Mouse (Mus musculus): ENCODE measurements around the gene Gm5134. TPM values are rescaled to one million over a fixed set of nuclear protein-coding genes. Genes with fewer than 3 reads are reported as not detected.

The Gm5134 gene
- polyA plus RNA-seq, 1 experiment from 2014 or later, result not detected

DNA sequence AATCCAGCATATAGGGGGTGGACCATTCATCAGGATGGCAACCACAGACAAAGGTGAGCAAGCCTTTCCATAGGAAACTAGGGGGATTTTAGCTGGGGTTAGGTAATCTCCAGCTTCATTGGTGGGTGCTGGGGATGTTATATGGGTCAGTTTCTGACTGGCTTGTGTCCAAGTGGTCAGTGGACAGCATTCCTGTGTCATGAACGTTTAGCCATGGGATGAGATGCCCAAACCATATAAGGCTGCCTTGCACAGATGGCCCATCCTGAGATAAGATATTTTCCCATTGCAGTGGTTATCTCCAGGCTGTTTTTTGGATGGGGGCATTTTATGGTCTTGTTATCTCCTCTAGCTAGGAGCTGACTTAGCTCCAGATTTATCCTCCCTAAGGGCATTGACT is 92.4 kb downstream of the Gm5134 start:
- 0% methylated on average over 1 of the region's 1 CpGs for WGBS
- H3K27ac ChIP-seq (ENCODE audit: low read length), result no peak overlapping the region
- no peak overlapping the region for H3K4me3 ChIP-seq (ENCODE audit: low read depth, low read length)
- no peaks in the 10 kb centered on the region for H3K4me1 ChIP-seq (ENCODE audit: insufficient read depth, low read depth, low read length)
- no peak overlapping the region for H3K4me2 ChIP-seq (replicated peaks; ENCODE audit: low read depth, low read length)
- H3K36me3 ChIP-seq (ENCODE audit: insufficient read depth, low read length), result no peaks in the 10 kb centered on the region
- no peak overlapping the region for H3K9ac ChIP-seq (replicated peaks; ENCODE audit: low read depth)
- TF ChIP-seq EP300 (IDR thresholded peaks at IDR 0.05), result no peak
- no peak for TF ChIP-seq CTCF (IDR thresholded peaks at IDR 0.05)
- H3K27me3 ChIP-seq (replicated peaks; ENCODE audit: insufficient read depth, low read length), result no peaks in the 10 kb centered on the region
- ATAC-seq (no peak), DNase-seq (ENCODE audit: low spot score) (no peak)
- H3K9me3 ChIP-seq (ENCODE audit: low read length), result no peaks in the 10 kb centered on the region

DNA sequence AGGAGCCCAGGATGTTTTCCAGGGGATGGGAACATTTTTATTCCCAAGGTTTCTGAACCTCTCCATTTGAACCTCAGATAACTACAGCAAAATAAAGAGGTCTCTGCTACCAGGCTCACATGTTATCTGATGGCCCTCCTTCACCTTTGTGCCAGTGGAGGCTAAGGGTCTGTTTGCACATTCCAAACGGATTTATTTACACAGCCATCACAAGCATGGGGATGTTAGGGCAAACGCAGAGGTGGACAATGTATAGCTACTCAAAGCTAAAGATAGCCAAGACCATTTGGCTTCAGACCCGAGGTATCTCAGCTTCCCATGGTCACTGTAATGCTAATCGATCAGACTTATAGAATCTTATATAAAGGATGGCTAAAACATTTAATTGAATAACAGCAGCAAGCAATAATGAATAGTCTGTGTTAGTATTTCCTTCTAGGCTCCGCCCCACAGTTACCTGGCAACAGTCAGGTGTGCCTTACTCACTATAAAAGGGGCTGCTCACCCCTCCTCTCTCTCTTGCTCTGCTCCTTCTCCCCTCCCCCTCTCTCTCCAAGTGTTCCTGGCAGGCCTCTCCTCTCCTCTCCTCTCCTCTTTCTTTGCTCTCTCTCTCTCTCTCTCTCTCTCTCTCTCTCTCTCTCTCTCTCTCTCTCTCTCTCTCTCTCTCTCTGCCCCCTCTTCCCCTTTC is 93.0 kb downstream of the Gm5134 start:
- H3K36me3 ChIP-seq (ENCODE audit: insufficient read depth, low read length), result no peaks in the 10 kb centered on the region
- ATAC-seq (peak; percentile 49; the same call in 1 of the 2 replicates), DNase-seq (ENCODE audit: low spot score) (no peak)
- no peak overlapping the region for H3K4me2 ChIP-seq (replicated peaks; ENCODE audit: low read depth, low read length)
- WGBS, result 17% methylated on average over 5 of the region's 5 CpGs
- no peaks in the 10 kb centered on the region for H3K4me1 ChIP-seq (ENCODE audit: insufficient read depth, low read depth, low read length)
- H3K9me3 ChIP-seq (ENCODE audit: low read length), result no peaks in the 10 kb centered on the region
- no peak overlapping the region for H3K4me3 ChIP-seq (ENCODE audit: low read depth, low read length)
- H3K27me3 ChIP-seq (replicated peaks; ENCODE audit: insufficient read depth, low read length), result no peaks in the 10 kb centered on the region
- no peak for TF ChIP-seq CTCF (IDR thresholded peaks at IDR 0.05)
- TF ChIP-seq EP300 (IDR thresholded peaks at IDR 0.05), result no peak
- no peak overlapping the region for H3K27ac ChIP-seq (ENCODE audit: low read length)
- no peak overlapping the region for H3K9ac ChIP-seq (replicated peaks; ENCODE audit: low read depth)

DNA sequence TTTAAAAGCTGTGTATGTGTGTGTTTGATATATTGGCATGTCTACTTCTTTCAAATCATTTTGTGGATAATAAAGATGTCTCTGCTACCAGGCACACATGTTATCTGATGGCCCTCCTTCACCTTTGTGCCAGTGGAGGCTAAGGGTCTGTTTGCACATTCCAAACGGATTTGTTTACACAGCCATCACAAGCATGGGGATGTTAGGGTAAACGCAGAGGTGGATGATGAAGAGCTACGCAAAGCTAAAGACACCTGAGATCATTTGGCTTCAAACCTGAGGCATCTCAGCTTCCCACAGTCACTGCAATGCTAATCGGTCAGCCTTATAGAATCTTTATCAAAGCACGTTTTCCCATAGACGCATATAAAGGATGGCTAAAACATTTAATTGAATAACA is 94.7 kb downstream of the Gm5134 start:
- Histone ChIP-seq H3K9me3 (ENCODE audit: low read length) (no peaks in the 10 kb centered on the region), H3K27ac (ENCODE audit: low read length) (no peak overlapping the region), H3K4me1 (ENCODE audit: insufficient read depth, low read depth, low read length) (no peaks in the 10 kb centered on the region), H3K9ac (replicated peaks; ENCODE audit: low read depth) (no peak overlapping the region), H3K4me2 (replicated peaks; ENCODE audit: low read depth, low read length) (no peak overlapping the region), H3K36me3 (ENCODE audit: insufficient read depth, low read length) (no peaks in the 10 kb centered on the region), H3K27me3 (replicated peaks; ENCODE audit: insufficient read depth, low read length) (no peaks in the 10 kb centered on the region), H3K4me3 (ENCODE audit: low read depth, low read length) (no peak overlapping the region)
- WGBS, result 8% methylated on average over 6 of the region's 6 CpGs
- DNase-seq (ENCODE audit: low spot score) (no peak), ATAC-seq (no peak)
- TF ChIP-seq EP300 (IDR thresholded peaks at IDR 0.05), result no peak
- no peak for TF ChIP-seq CTCF (IDR thresholded peaks at IDR 0.05)

DNA sequence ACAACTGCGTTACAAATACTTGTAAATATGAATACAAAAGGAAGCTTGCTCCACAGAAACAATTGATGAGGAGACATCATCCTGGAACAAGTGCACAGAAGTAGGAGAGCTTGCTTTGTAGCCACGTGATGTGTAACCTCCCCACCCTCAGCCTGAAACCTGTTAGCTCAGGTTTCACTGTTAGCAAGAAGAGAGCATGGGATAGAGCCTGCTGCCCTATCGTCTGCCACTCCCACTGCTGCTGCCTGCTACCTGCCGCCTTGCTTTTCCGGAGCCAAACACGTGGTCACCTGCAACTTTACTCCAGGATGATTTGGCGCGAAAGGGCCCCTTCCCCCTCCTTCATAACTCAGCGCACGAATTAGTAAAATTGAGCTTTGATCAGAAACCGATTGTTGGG is 97.5 kb downstream of the Gm5134 start:
- TF ChIP-seq EP300 (IDR thresholded peaks at IDR 0.05), result no peak
- no peak for TF ChIP-seq CTCF (IDR thresholded peaks at IDR 0.05)
- ATAC-seq (no peak), DNase-seq (ENCODE audit: low spot score) (no peak)
- Histone ChIP-seq H3K9me3 (ENCODE audit: low read length) (no peaks in the 10 kb centered on the region), H3K36me3 (ENCODE audit: insufficient read depth, low read length) (no peaks in the 10 kb centered on the region), H3K27me3 (replicated peaks; ENCODE audit: insufficient read depth, low read length) (no peaks in the 10 kb centered on the region), H3K27ac (ENCODE audit: low read length) (no peak overlapping the region), H3K4me1 (ENCODE audit: insufficient read depth, low read depth, low read length) (no peaks in the 10 kb centered on the region), H3K4me2 (replicated peaks; ENCODE audit: low read depth, low read length) (no peak overlapping the region), H3K4me3 (ENCODE audit: low read depth, low read length) (no peak overlapping the region), H3K9ac (replicated peaks; ENCODE audit: low read depth) (no peak overlapping the region)
- WGBS, result 65% methylated on average over 11 of the region's 11 CpGs

Small RNA genes lying within 50 kb of the gene (microRNA-seq; reads per million reads assigned to microRNA genes)
- gene Mir6409, result not detected

Other genes starting within 250 kb of the Gm5134 start
- 33.1 and 34.5 TPM in 2 replicates for gene Cabin1, start 190.2 kb upstream of the Gm5134 start, polyA plus RNA-seq (2015; fragmentation: Nextera tagmentation; extraction: Ambion mirVana)
- gene Ddt, start 181.1 kb upstream of the Gm5134 start, polyA plus RNA-seq (2015; fragmentation: Nextera tagmentation; extraction: Ambion mirVana), result 70.6 and 81.5 TPM in 2 replicates
- gene Gm20441, start 173.6 kb upstream of the Gm5134 start, polyA plus RNA-seq (2015; fragmentation: Nextera tagmentation; extraction: Ambion mirVana), result not detected in 2 replicates
- gene Gstt3, start 173.1 kb upstream of the Gm5134 start, polyA plus RNA-seq (2015; fragmentation: Nextera tagmentation; extraction: Ambion mirVana), result 56.6 and 58.9 TPM in 2 replicates
- 36.4 and 38.3 TPM in 2 replicates for gene Gstt1, start 155.9 kb upstream of the Gm5134 start, polyA plus RNA-seq (2015; fragmentation: Nextera tagmentation; extraction: Ambion mirVana)
- gene Gstt4, start 132.0 kb upstream of the Gm5134 start, polyA plus RNA-seq (2015; fragmentation: Nextera tagmentation; extraction: Ambion mirVana), result not detected in 2 replicates
- 40.6 and 44.7 TPM in 2 replicates for gene Gstt2, start 117.1 kb upstream of the Gm5134 start, polyA plus RNA-seq (2015; fragmentation: Nextera tagmentation; extraction: Ambion mirVana)
- 280 and 356 TPM in 2 replicates for gene Mif, start 94.3 kb upstream of the Gm5134 start, polyA plus RNA-seq (2015; fragmentation: Nextera tagmentation; extraction: Ambion mirVana)
- gene Derl3, start 61.1 kb upstream of the Gm5134 start, polyA plus RNA-seq (2015; fragmentation: Nextera tagmentation; extraction: Ambion mirVana), result 1.2 TPM in 2 replicates
- gene Smarcb1, start 32.9 kb upstream of the Gm5134 start, polyA plus RNA-seq (2015; fragmentation: Nextera tagmentation; extraction: Ambion mirVana), result 109 TPM in 2 replicates
- gene Chchd10, start 21.4 kb upstream of the Gm5134 start, polyA plus RNA-seq (2015; fragmentation: Nextera tagmentation; extraction: Ambion mirVana), result 299 and 347 TPM in 2 replicates
- gene Mmp11, start 18.0 kb upstream of the Gm5134 start, polyA plus RNA-seq (2015; fragmentation: Nextera tagmentation; extraction: Ambion mirVana), result 118 and 127 TPM in 2 replicates
- 5.5 and 6.0 TPM in 2 replicates for gene Gm867, start 13.8 kb upstream of the Gm5134 start, polyA plus RNA-seq (2015; fragmentation: Nextera tagmentation; extraction: Ambion mirVana)
- 8.8 and 10.1 TPM in 2 replicates for gene Vpreb3, start 11.5 kb upstream of the Gm5134 start, polyA plus RNA-seq (2015; fragmentation: Nextera tagmentation; extraction: Ambion mirVana)
- 8.8 and 9.4 TPM in 2 replicates for gene Zfp280b, start 78.1 kb downstream of the Gm5134 start, polyA plus RNA-seq (2015; fragmentation: Nextera tagmentation; extraction: Ambion mirVana)
- gene Slc5a4b, start 156.4 kb downstream of the Gm5134 start, polyA plus RNA-seq (2015; fragmentation: Nextera tagmentation; extraction: Ambion mirVana), result 0.04 TPM in 1 of 2 replicates, not detected in the other
- not detected in 2 replicates for gene Slc5a4a, start 192.9 kb downstream of the Gm5134 start, polyA plus RNA-seq (2015; fragmentation: Nextera tagmentation; extraction: Ambion mirVana)

Measured in lung, postnatal 0 days (tissue).